15 mouse cellular contexts compared by ENCODE assay signal in the genomic region with DNA sequence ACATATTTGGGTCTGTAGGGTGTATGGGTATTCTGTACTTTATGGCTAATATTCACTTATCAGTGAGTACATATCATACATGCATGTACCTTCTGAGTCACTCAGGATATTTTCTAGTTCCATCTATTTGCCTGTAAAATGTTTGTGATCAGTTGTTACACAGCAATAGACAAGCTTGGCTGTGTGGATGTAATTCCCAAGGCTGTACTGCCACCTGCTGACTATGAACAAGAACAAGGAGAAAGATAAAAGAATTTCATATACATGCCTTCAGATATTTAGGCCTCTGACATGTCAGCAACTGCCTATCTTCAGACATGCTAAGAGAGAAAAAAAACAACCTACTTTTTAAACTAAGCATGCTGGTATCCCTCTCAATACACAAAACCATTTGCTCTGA. TPM values are rescaled to one million over a fixed set of nuclear protein-coding genes. Genes with fewer than 3 reads are reported as not detected.
DNase-seq lines count a peak whose midpoint lies in the region; ATAC-seq and TF ChIP-seq lines count a peak whose summit lies in the region.
"Had no signal": no experiment of that assay in that cellular context is flagged by ENCODE, and none has a peak within 500 bp of the region (broad histone marks: within the 10 kb centered on the region; RNA-seq: fewer than 3 reads in every experiment).

No protein-coding gene starts in this region.

- no peaks in the 10 kb centered on the region for H3K27me3 ChIP-seq in forebrain, postnatal 0 days (ENCODE audit: insufficient read depth, low read length)
- no peaks in the 10 kb centered on the region for H3K27me3 ChIP-seq in forebrain, embryonic 13.5 days
- H3K27me3 ChIP-seq: heart, embryonic 15.5 days; neural tube, embryonic 13.5 days had no signal

- no peak overlapping the region for H3K9ac ChIP-seq in forebrain, postnatal 0 days
- H3K9ac ChIP-seq in forebrain, embryonic 13.5 days = no peak overlapping the region
- H3K9ac ChIP-seq: heart, embryonic 15.5 days; neural tube, embryonic 13.5 days had no signal

- TF ChIP-seq CTCF in forebrain, postnatal 0 days (IDR thresholded peaks at IDR 0.05; ENCODE audit: low read depth) = peak; percentile 37

- no peaks in the 10 kb centered on the region for H3K4me1 ChIP-seq in forebrain, postnatal 0 days (ENCODE audit: insufficient read depth)
- no peaks in the 10 kb centered on the region for H3K4me1 ChIP-seq in forebrain, embryonic 13.5 days
- H3K4me1 ChIP-seq: heart, embryonic 15.5 days; neural tube, embryonic 13.5 days had no signal

- H3K36me3 ChIP-seq in forebrain, postnatal 0 days (ENCODE audit: insufficient read depth) = no peaks in the 10 kb centered on the region
- H3K36me3 ChIP-seq in forebrain, embryonic 13.5 days (ENCODE audit: poor library complexity, severe bottlenecking) = no peaks in the 10 kb centered on the region
- H3K36me3 ChIP-seq: heart, embryonic 15.5 days; neural tube, embryonic 13.5 days had no signal

- H3K4me3 ChIP-seq in forebrain, postnatal 0 days (ENCODE audit: low read depth, low read length) = no peak overlapping the region
- no peak overlapping the region for H3K4me3 ChIP-seq in forebrain, embryonic 13.5 days
- H3K4me3 ChIP-seq: heart, embryonic 15.5 days; neural tube, embryonic 13.5 days had no signal

- intact Hi-C loops in left cerebral cortex, postnatal 14 days (cut with DNase I) = loop anchor here (10.0 kb wide), 1 partner anchor 1093 kb away; no protein-coding TSS in a partner anchor

- H3K27ac ChIP-seq in forebrain, postnatal 0 days (ENCODE audit: low read depth, low read length) = no peak overlapping the region
- no peak overlapping the region for H3K27ac ChIP-seq in forebrain, embryonic 13.5 days
- H3K27ac ChIP-seq: heart, embryonic 15.5 days; neural tube, embryonic 13.5 days had no signal

- DNase-seq in forebrain, postnatal 0 days = peak; percentile 14
- peak; percentile 10 to 14 for DNase-seq in left cerebral cortex, postnatal 14 days (ENCODE audit: low spot score in 2 of 2)
- DNase-seq in left cerebral cortex, adult 11 months (ENCODE audit: low spot score) = no peak
- peak; percentile 40 for DNase-seq in ES-CJ7 (ENCODE audit: low read depth, low spot score)
- peak; percentile 17 for DNase-seq in embryo, embryonic 10.5 days (ENCODE audit: low spot score)
- no peak for DNase-seq in spleen, adult 18-20 months
- no peak for DNase-seq in testis, postnatal 10 days (ENCODE audit: low spot score)
- DNase-seq: cerebellum, adult 2 months; lung, postnatal 36 days had no signal

- ATAC-seq in forebrain, postnatal 0 days = no peak
- ATAC-seq in forebrain, embryonic 13.5 days = no peak

- no peak overlapping the region for H3K4me2 ChIP-seq in forebrain, postnatal 0 days (ENCODE audit: low read depth)
- no peak overlapping the region for H3K4me2 ChIP-seq in forebrain, embryonic 13.5 days
- H3K4me2 ChIP-seq: heart, embryonic 15.5 days; neural tube, embryonic 13.5 days had no signal

- no peaks in the 10 kb centered on the region for H3K9me3 ChIP-seq in forebrain, postnatal 0 days (ENCODE audit: low read length)
- H3K9me3 ChIP-seq in forebrain, embryonic 13.5 days (replicated peaks) = no peaks in the 10 kb centered on the region
- H3K9me3 ChIP-seq: heart, embryonic 15.5 days; neural tube, embryonic 13.5 days had no signal

RNA-seq across cellular contexts. Expression of gene Acrv1, which starts 5.7 kb away (rescaled TPM):
- total RNA-seq in forebrain, postnatal 0 days (2014; rRNA removed) = not detected in 2 replicates
- polyA plus RNA-seq in forebrain, postnatal 0 days (2015; fragmentation: Nextera tagmentation; extraction: Ambion mirVana) = not detected in 2 replicates
- polyA plus RNA-seq in forebrain, embryonic 13.5 days (2015; fragmentation: Nextera tagmentation; extraction: Ambion mirVana) = not detected in 2 replicates
- not detected for total RNA-seq in left cerebral cortex, postnatal 14 days (2021)
- total RNA-seq: layer of hippocampus, adult 8-10 months had no signal
- polyA plus RNA-seq: cerebellum, adult 2 months; forebrain, embryonic 11.5 days; heart, embryonic 15.5 days; neural tube, embryonic 13.5 days; stomach, embryonic 14.5 days had no signal

RNA-seq across cellular contexts. Expression of gene Chek1, which starts 39.5 kb away (rescaled TPM):
- 3.2 and 5.7 TPM in 2 replicates for total RNA-seq in forebrain, postnatal 0 days (2014; rRNA removed)
- 3.4 and 3.8 TPM in 2 replicates for polyA plus RNA-seq in forebrain, postnatal 0 days (2015; fragmentation: Nextera tagmentation; extraction: Ambion mirVana)
- 39.4 and 43.1 TPM in 2 replicates for polyA plus RNA-seq in forebrain, embryonic 13.5 days (2015; fragmentation: Nextera tagmentation; extraction: Ambion mirVana)
- 1 to 10 TPM; 2.0 to 3.2 TPM for total RNA-seq in left cerebral cortex, postnatal 14 days (2021)

RNA-seq across cellular contexts. Expression of gene A630095E13Rik, which starts 44.2 kb away (rescaled TPM):
- not detected in 2 replicates for total RNA-seq in forebrain, postnatal 0 days (2014; rRNA removed)
- polyA plus RNA-seq in forebrain, postnatal 0 days (2015; fragmentation: Nextera tagmentation; extraction: Ambion mirVana) = not detected in 2 replicates
- not detected in 2 replicates for polyA plus RNA-seq in forebrain, embryonic 13.5 days (2015; fragmentation: Nextera tagmentation; extraction: Ambion mirVana)
- total RNA-seq in left cerebral cortex, postnatal 14 days (2021) = not detected
- total RNA-seq: layer of hippocampus, adult 8-10 months had no signal
- polyA plus RNA-seq: cerebellum, adult 2 months; forebrain, embryonic 11.5 days; heart, embryonic 15.5 days; neural tube, embryonic 13.5 days; stomach, embryonic 14.5 days had no signal

Comparison
In these comparisons a context has a peak if more than half of its experiments do, and no peak if none do; other contexts are left out.
1. DNase-seq: peak in forebrain, postnatal 0 days (single experiment), left cerebral cortex, postnatal 14 days (2 of 2), ES-CJ7 (single experiment) and embryo, embryonic 10.5 days (single experiment); none in left cerebral cortex, adult 11 months (single experiment), spleen, adult 18-20 months (0 of 2) and testis, postnatal 10 days (single experiment).